Mouse (Mus musculus) cerebellum, adult 9-11 months (tissue): ENCODE results near the gene C2.
"Not testable (repeated sequence)": the region's sequence is repeated elsewhere in the genome, so short reads cannot be mapped to it uniquely, and the experiment has no call there.

ENCODE experiments used
- DNase-seq: peaks from one replicate; pipeline ENCODE4 v3.0.0; 2022

Gene C2

GRCm38 (mm10) chr17:34879336-34879879 is 18.7 kb downstream of the C2 start, which contains the start of gene Zbtb12:
Gene Zbtb12, plus strand, starts transcription at chr17:34879483.
- no peak for DNase-seq

- DNase-seq: no peak
These were observed 23.7 kb downstream of the C2 start for GRCm38 (mm10) chr17:34874321-34874720.

DNA sequence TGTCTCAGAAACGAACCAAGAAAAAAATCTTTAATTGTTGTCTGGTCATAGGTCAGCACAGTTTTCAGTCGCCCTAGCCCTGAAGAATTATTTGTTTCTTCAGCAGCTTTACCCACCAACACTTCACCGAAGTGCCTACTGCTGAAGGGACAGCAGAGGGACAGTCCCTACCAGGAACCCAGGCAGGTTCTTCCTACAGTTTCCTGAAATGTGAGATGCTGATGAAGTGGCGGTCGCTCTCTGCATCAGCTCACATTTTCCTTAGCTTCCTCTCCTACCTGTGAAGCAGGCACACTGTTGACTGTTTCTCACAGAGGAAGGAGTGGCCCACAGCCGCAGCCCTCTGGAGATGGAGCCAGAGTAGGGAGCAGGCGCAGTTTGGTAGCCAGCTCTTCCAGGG is 32.1 kb downstream of the C2 start:
- DNase-seq: no peak

DNA sequence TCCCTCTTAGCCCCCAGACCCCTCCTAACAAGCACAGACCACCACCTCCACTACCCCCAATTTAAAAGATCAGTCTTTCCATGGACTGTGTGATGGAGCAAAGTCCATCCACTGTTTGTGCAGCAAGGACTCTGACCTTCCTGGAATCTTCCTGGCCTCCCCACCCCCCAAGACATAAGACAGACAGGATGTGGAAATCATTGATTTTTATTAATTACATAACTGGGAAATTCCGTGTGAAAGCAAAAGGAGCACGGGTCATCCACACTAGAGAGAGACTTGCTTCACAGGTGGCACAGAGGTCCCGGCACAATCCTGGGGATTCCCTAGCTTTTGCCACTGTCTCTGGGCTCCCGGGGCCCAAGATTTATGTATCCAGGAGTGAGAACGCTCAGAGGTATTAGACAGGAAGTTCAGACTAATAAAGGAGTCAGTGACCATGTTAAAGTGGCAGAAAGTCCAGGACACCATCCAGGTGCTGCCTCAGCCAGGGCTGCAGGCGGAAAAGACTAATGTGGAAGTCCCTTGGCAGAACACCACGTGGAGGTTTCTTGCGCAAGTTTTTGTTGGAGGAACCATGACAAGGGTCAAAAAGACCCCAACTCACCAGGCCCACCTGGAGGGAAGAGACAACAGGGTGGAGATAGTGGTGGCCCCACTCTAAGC is 35.5 kb downstream of the C2 start, which contains the start of gene Cfb:
Cfb (minus strand) TSS at position 103 of the 666 bp plus-strand sequence.
- no peak for DNase-seq

DNA sequence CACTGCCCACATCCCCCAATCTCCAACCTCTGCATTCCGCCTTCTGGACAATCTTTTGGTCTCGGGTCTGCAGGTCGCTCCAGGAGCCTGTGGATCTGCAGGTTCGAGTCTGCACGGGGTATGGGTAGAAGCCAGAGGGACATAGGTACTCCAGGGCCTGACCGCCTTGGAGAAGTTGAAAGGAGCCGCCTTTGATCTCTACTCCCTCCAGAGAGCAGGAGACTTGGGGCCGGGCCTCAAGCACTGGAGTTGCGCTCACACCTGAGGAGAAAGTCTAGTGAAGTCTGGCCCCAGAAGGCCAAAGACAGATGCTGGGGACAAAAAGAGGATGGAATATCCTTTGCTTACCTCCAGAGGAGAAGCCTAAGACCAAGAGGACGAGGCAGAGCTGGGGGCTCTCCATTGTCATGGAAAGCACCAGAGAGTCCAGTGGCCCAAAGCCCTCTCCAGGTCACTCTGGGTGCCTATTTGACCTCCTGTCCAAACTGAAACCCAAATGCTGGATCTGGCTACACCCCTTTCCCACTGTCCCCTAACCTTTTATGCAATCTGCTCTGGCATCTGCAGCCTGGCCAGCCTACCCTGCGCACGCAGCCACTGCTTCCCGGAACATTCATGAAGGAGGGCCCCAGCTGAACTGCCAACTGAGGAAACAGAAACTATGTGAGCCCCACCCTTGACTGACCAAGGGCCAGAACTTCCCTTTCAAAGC is 36.2 kb downstream of the C2 start:
- DNase-seq: no peak

DNA sequence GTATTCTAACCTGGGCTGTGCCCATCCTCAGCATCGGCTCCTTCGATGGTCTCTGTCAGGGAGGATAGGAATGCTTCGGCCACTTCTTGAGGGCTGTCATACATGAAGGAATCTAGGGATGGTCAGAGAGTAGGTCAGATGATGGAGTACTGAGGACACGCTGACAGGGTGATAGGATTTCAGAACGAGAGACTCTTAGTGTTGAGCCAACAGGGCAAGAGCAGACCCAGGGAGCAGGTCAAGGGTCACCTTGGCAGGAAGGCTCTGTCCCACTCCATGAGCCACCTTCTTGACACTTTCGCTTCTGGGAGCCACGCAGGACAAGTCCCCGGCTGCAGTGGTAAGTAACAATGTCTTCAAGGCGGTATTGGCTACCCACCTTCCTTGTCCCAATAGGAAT is 37.6 kb downstream of the C2 start:
- no peak for DNase-seq

GRCm38 (mm10) chr17:34858670-34859069 is 39.4 kb downstream of the C2 start:
- no peak for DNase-seq

GRCm38 (mm10) chr17:34855825-34856224 is 42.2 kb downstream of the C2 start:
- DNase-seq: no peak

GRCm38 (mm10) chr17:34854761-34855160 is 43.3 kb downstream of the C2 start:
- DNase-seq: no peak

DNA sequence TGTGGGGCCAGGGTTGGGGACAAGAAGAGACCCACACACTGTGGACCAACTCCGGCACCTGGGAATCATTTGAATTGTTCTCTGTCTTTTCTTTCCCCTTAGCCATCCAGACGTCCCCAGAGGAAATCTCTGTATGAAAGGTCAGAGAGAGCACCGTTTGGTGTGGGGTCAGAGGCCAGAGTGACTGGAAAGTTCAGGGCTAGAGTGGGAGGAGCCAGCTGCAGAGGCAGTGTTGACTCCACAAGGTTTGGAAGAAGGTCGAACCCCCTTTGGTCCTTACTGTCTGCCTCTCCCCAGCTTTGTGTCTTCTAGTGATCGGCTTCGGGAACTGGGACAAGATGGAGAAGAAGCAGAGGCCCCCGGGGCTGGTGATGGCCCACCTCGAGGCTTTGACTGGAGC is 44.6 kb downstream of the C2 start:
- no peak for DNase-seq

DNA sequence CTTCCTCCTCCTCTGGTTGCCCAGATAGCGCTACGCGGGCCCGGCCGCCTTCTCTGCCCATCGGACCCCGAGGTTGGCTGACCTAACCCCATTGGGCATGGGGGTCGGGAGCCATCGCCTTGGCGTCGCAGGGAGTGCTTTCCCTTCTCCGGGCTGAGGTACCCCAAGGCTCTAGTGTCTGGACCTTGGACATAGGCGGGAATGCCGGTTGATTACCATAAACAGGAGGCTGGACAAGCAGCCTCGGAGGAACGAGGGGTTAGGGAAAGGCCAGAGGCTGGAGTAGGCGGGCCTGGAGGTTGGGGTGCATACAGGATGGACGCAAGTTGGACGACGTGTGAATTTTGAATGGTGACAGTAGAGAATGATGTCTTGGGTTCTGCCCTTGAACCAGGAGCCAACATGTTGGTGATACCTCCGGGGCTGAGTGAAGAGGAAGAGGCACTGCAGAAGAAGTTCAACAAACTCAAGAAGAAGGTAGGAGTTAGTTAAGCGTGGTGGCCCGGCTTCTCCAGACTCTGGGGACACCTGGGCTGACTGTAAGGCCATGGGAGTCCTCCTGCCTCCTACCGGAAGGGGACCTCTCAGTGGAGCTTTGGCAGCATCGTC is 47.4 kb downstream of the C2 start:
- DNase-seq: no peak

- peak; percentile 98 for DNase-seq
These were observed 48.1 kb downstream of the C2 start, which contains the start of the genes Skiv2l and Nelfe for GRCm38 (mm10) chr17:34849722-34850516. Gene Skiv2l, minus strand, starts transcription at chr17:34850210. Gene Nelfe, plus strand, starts transcription at chr17:34850391.

DNA sequence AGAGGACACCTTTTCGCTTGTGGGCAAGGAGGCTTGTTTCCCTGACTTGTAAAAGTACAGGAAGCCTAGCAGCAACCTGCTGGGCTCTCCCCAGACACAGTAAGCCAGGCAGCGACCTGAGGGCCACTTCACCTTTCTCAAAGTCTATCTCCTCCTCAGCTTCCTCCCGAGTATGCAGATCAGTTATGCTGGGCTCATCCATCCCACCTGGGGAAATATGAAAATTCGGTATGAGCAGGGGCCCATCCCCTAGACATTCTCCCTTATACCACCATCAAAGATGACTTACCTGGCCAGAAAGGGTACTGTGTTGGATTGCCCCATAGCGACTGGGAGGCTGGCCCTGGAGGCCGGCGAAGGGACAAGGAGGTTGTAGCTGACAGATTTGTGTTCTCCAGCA is 50.5 kb downstream of the C2 start:
- no peak for DNase-seq

GRCm38 (mm10) chr17:34847192-34847591 is 50.9 kb downstream of the C2 start:
- no peak for DNase-seq

DNA sequence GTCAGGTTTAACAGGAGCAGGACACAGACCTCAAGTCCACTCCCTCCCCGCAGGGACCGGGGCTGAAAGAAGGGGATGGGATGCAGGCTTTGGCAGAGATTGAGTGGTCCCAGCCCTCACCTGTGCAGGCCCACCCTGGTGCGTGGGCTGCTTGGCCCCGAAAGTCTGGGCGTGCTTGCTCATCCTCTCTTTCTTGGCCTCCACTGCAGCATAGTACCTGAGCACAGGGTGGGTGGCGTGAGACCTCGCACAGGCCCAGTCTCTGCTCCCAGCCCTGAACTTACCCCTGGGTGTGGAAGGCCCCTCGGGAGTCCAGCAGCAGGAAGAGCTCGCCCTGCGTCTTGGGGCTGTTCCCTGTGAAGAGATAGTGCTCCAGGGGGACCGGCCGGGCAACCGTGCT is 53.2 kb downstream of the C2 start:
- DNase-seq: no peak

- no peak for DNase-seq
These were observed 57.2 kb downstream of the C2 start for GRCm38 (mm10) chr17:34840736-34841307.

DNA sequence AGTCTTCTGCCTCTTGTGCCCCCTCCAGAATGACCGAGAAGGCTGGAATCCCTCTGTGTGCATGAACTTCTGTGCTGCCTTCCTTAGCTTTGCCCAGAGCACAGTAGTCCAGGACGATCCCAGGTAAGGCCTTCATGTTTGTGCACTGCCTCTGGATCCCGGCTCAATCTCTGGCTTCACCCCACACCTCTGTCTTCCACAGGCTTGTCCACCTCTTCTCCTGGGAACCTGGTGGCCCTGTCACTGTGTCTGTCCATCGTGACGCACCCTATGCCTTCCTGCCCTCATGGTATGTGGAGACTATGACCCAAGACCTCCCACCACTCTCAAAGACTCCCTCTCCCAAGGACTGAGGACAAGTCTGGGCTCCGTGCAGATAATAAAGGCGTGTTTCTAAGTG is 59.3 kb downstream of the C2 start:
- no peak for DNase-seq

DNA sequence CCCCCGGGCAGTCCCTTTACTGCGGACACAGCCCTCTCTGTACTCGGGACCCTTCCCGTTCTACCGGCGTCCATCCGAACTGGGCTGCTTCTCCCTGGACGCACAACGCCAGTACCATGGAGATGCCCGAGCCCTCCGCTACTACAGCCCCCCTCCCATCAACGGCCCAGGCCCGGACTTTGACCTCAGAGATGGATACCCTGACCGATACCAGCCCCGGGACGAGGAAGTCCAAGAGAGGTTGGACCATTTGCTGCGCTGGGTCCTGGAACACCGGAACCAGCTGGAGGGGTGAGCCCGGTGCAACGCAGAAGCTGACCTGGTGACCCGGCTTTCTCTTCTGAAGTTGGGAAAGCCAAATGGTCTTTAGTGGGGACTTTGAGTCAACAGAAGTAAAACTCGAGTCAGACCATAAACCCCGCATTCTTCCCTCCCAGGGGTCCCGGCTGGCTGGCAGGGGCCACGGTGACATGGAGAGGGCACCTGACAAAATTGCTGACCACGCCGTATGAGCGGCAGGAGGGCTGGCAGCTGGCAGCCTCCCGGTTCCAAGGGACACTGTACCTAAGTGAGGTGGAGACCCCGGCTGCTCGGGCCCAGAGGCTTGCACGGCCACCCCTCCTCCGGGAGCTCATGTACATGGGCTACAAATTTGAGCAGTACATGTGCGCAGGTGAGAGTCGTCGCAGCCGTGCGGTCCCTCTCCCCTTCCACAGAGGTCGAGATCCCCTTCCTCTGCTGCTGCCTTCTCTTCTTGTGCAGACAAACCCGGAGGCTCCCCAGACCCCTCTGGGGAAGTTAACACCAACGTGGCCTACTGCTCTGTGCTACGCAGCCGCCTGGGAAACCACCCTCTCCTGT is 60.4 kb downstream of the C2 start:
- peak; percentile 57 for DNase-seq

DNA sequence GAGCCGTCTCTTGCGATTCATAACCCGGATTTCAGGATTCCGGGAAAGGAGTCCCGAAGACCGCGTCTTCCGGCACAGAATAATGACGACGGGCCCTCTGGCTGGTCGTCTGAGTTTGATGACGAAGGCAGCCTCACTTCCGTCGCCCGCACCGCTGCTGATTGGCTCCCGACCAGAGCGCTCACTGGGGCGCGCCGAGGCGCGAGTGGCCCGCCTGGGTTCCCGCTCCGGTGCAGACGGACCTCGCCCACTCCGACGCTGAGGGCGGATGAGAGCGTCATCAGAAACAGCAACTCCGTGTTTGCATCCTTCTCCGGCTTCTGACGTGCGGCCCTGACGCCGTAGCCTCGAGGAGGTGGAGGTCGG is 61.2 kb downstream of the C2 start, which contains the start of the genes Stk19 and Dxo:
Stk19 (minus strand) TSS at position 90 of the 366 bp plus-strand sequence.
Dxo (plus strand) TSS at position 164 of the 366 bp plus-strand sequence.
- DNase-seq: peak; percentile 96

DNA sequence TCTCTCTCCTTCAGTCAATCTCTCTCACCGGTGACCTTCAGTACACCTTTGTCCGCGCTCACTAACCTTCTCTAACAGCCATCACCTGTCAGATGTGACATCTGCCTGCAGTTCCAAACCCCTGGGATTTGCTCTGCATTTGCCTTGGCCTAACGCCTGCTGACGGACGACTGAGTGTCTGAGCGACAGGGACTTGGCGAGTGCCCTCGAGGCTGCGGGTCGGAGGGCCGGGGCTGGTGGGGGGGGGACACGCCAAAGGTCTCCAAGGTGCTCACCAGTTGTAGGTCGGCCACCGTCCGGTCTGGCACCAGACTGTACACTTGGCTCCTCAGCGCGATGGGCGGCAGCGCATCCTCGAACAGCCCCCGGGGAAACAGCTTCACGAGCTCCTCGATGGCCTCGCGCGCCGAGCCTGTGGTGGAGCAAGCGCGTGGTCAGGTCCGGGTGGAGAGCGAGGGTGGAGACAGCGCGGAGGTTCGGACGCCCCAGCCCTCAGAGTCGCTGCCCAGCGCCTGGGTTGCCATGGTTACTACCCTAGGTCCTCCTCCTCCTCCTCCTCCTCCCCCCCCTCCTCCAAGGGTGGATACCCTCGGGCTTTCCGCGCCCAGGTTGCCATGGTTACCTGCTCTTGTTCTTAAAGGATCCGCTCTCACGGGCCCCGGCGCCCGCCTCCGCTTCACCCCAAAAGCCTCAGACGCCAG is 61.8 kb downstream of the C2 start:
- DNase-seq: no peak

DNA sequence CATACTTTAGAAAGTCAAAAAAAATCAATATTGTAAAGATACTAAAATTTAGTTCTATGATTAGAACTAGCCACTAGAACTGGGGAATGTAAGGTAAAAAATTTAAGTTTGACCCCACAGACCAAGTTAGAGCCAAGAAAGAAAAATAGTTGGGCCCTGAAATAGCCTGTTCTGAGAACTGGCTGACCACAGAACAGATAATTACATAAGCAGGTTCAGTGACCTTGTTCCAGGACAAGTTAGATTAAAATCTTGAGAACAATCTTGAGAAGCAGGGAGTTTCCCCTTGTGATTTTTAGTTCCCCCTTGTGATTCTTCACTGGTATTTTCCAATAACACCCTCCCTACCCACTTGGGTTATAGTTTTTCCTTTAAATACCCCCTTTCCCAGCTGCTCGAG is 67.3 kb downstream of the C2 start:
- not testable (repeated sequence) for DNase-seq
